8 mouse cellular contexts compared by ENCODE assay signal in the genomic region with DNA sequence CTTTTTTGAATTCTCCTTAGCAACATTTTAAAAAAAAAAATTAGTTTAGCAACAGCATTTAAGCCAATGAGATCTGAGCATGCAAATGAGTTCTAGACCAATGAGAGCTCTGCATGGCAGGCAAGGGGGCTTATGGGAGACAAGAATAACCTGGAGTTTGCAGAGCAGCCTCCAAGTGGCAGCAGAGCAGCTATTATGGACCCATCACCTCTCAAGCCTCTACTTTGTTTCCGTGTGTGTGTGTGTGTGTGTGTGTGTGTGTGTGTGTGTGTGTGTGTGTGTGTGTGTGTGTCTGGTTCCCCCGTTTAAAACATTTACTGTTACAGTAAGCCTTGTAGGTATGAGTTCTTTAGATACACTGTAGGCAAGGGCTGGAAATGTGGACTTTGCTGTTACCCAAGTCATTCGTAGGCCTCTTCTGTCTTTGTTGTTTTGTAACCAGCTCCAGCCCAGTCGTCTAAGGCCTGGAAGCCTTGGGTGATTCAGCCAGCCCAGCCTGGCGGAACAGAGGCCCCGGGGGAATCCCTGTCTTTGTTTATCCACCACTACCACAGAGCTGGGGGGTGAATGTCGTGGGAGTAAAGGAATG. TPM values are rescaled to one million over a fixed set of nuclear protein-coding genes. Genes with fewer than 3 reads are reported as not detected.
DNase-seq lines count a peak whose midpoint lies in the region; ATAC-seq and TF ChIP-seq lines count a peak whose summit lies in the region.

No protein-coding gene starts in this region.

- no peaks in the 10 kb centered on the region for H3K9me3 ChIP-seq in embryonic facial prominence, embryonic 12.5 days
- H3K9me3 ChIP-seq in limb, embryonic 14.5 days (ENCODE audit: control insufficient read depth, low read length) = no peaks in the 10 kb centered on the region
- H3K9me3 ChIP-seq in midbrain, embryonic 16.5 days (replicated peaks; ENCODE audit: control insufficient read depth, low read length, poor library complexity, severe bottlenecking) = no peaks in the 10 kb centered on the region

- TF ChIP-seq POLR2A in limb, embryonic 14.5 days (IDR thresholded peaks at IDR 0.05; ENCODE audit: borderline replicate concordance, extremely low read depth, insufficient read depth, insufficient read length) = no peak

- H3K4me3 ChIP-seq in embryonic facial prominence, embryonic 12.5 days = no peak overlapping the region
- H3K4me3 ChIP-seq in limb, embryonic 14.5 days (replicated peaks; ENCODE audit: low read length) = no peak overlapping the region
- H3K4me3 ChIP-seq in midbrain, embryonic 16.5 days (ENCODE audit: low read depth, low read length) = no peak overlapping the region; the same call in 1 of the 2 replicates

- peak; percentile 89 for ATAC-seq in embryonic facial prominence, embryonic 12.5 days (ENCODE audit: insufficient number of reproducible peaks, insufficient read depth, low FRiP score, low TSS enrichment)
- ATAC-seq in limb, embryonic 14.5 days (ENCODE audit: low FRiP score, low read depth) = peak; percentile 86
- ATAC-seq in midbrain, embryonic 16.5 days = peak; percentile 95

- peaks cover 51% of the 10 kb centered on the region for H3K36me3 ChIP-seq in embryonic facial prominence, embryonic 12.5 days
- peaks cover 58% of the 10 kb centered on the region for H3K36me3 ChIP-seq in limb, embryonic 14.5 days (ENCODE audit: control insufficient read depth, insufficient read depth, low read length)
- H3K36me3 ChIP-seq in midbrain, embryonic 16.5 days (ENCODE audit: control insufficient read depth, insufficient read depth, low read length) = no peaks in the 10 kb centered on the region

- H3K4me2 ChIP-seq in embryonic facial prominence, embryonic 12.5 days (replicated peaks) = peak overlapping the region; percentile 18; the same call in 1 of the 2 replicates
- H3K4me2 ChIP-seq in limb, embryonic 14.5 days (replicated peaks; ENCODE audit: low read depth, low read length, severe bottlenecking) = 0 out of 2 replicates have a peak overlapping the region, but pooled peaks have one; percentile 10
- H3K4me2 ChIP-seq in midbrain, embryonic 16.5 days (ENCODE audit: low read length) = peak overlapping the region; percentile 42

- WGBS in embryonic facial prominence, embryonic 12.5 days = 18% methylated on average over 7 of the region's 7 CpGs
- WGBS in limb, embryonic 14.5 days = 31% methylated on average over 7 of the region's 7 CpGs
- 17% methylated on average over 7 of the region's 7 CpGs for WGBS in midbrain, embryonic 16.5 days

- H3K27ac ChIP-seq in embryonic facial prominence, embryonic 12.5 days = peak overlapping the region; percentile 86
- peak overlapping the region; percentile 71 for H3K27ac ChIP-seq in limb, embryonic 14.5 days (replicated peaks; ENCODE audit: low read depth, low read length)
- H3K27ac ChIP-seq in midbrain, embryonic 16.5 days (ENCODE audit: low read length) = peak overlapping the region; percentile 81

- H3K9ac ChIP-seq in embryonic facial prominence, embryonic 12.5 days = no peak overlapping the region
- H3K9ac ChIP-seq in limb, embryonic 14.5 days (ENCODE audit: low read depth, low read length, severe bottlenecking) = no peak overlapping the region
- no peak overlapping the region for H3K9ac ChIP-seq in midbrain, embryonic 16.5 days (ENCODE audit: low read depth, low read length)

- H3K27me3 ChIP-seq in embryonic facial prominence, embryonic 12.5 days = no peaks in the 10 kb centered on the region
- no peaks in the 10 kb centered on the region for H3K27me3 ChIP-seq in limb, embryonic 14.5 days (ENCODE audit: control insufficient read depth, insufficient read depth, low read length)
- no peaks in the 10 kb centered on the region for H3K27me3 ChIP-seq in midbrain, embryonic 16.5 days (ENCODE audit: control insufficient read depth, insufficient read depth, low read depth, low read length)

- peaks cover 33% of the 10 kb centered on the region for H3K4me1 ChIP-seq in embryonic facial prominence, embryonic 12.5 days
- peaks cover 19% of the 10 kb centered on the region for H3K4me1 ChIP-seq in limb, embryonic 14.5 days (ENCODE audit: control insufficient read depth, insufficient read depth, low read length)
- peaks cover 15% of the 10 kb centered on the region for H3K4me1 ChIP-seq in midbrain, embryonic 16.5 days (ENCODE audit: control insufficient read depth, insufficient read depth, low read length)

- peak; percentile 100 for DNase-seq in 3T3-L1 (ENCODE audit: low read depth, low spot score)
- peak; percentile 43 to 53 for DNase-seq in adrenal gland, adult 18-20 months (ENCODE audit: low spot score in 2 of 2)
- DNase-seq in heart, adult 9 months (ENCODE audit: low spot score in 2 of 2) = peak; percentile 80 to 87
- DNase-seq in kidney, adult 8-10 months = peak; percentile 85 to 90
- peak; percentile 84 for DNase-seq in limb, embryonic 14.5 days (ENCODE audit: low spot score)
- DNase-seq in spleen, postnatal 36 days (ENCODE audit: low spot score in 2 of 2) = peak; percentile 54 to 64

RNA-seq across cellular contexts. Expression of a gene that starts 37.8 kb away (rescaled TPM):
- 10 to 100 TPM; 27.9 to 57.9 TPM for total RNA-seq in adrenal gland, adult 18-20 months (2021)
- 512 and 537 TPM in 2 replicates for polyA plus RNA-seq in embryonic facial prominence, embryonic 12.5 days (2016; fragmentation: Nextera tagmentation; extraction: Ambion mirVana)
- polyA plus RNA-seq in limb, embryonic 14.5 days (2012; rRNA removed) = 478 and 520 TPM in 2 replicates
- polyA plus RNA-seq in limb, embryonic 14.5 days (2014; fragmentation: Nextera tagmentation; extraction: Ambion mirVana) = 865 and 910 TPM in 2 replicates
- polyA plus RNA-seq in midbrain, embryonic 16.5 days (2015; fragmentation: Nextera tagmentation; extraction: Ambion mirVana) = 69.2 and 74.3 TPM in 2 replicates

RNA-seq across cellular contexts. Expression of a gene that starts 46.5 kb away (rescaled TPM):
- total RNA-seq in adrenal gland, adult 18-20 months (2021) = under 1 TPM; 0.27 to 0.99 TPM
- polyA plus RNA-seq in embryonic facial prominence, embryonic 12.5 days (2016; fragmentation: Nextera tagmentation; extraction: Ambion mirVana) = 0.24 and 0.28 TPM in 2 replicates
- 0.15 and 0.20 TPM in 2 replicates for polyA plus RNA-seq in limb, embryonic 14.5 days (2012; rRNA removed)
- not detected in 2 replicates for polyA plus RNA-seq in limb, embryonic 14.5 days (2014; fragmentation: Nextera tagmentation; extraction: Ambion mirVana)
- polyA plus RNA-seq in midbrain, embryonic 16.5 days (2015; fragmentation: Nextera tagmentation; extraction: Ambion mirVana) = not detected in 2 replicates

RNA-seq across cellular contexts. Expression of a gene that starts 53.7 kb away (rescaled TPM):
- total RNA-seq in adrenal gland, adult 18-20 months (2021) = 100 to 1,000 TPM; 196 to 274 TPM
- 62.2 and 65.7 TPM in 2 replicates for polyA plus RNA-seq in embryonic facial prominence, embryonic 12.5 days (2016; fragmentation: Nextera tagmentation; extraction: Ambion mirVana)
- polyA plus RNA-seq in limb, embryonic 14.5 days (2012; rRNA removed) = 23.4 and 27.1 TPM in 2 replicates
- 54.7 and 56.8 TPM in 2 replicates for polyA plus RNA-seq in limb, embryonic 14.5 days (2014; fragmentation: Nextera tagmentation; extraction: Ambion mirVana)
- 41.5 and 41.7 TPM in 2 replicates for polyA plus RNA-seq in midbrain, embryonic 16.5 days (2015; fragmentation: Nextera tagmentation; extraction: Ambion mirVana)

Comparison
In these comparisons a context has a peak if more than half of its experiments do, and no peak if none do; other contexts are left out.
1. DNase-seq: peak in every context shown above with its lines; median percentile 100 in 3T3-L1; 88 in kidney, adult 8-10 months; 84 in limb, embryonic 14.5 days; 84 in heart, adult 9 months; 59 in spleen, postnatal 36 days; 48 in adrenal gland, adult 18-20 months.